Mouse (Mus musculus): Measurements from ENCODE around the gene Wdr53. TPM values are rescaled to one million over a fixed set of nuclear protein-coding genes. Genes with fewer than 3 reads are reported as not detected.

The Wdr53 gene
- total and polyA plus RNA-seq, 3 experiments = 22.7 to 57.3 (median 28.6) TPM

- H3K9me3 ChIP-seq (replicated peaks; ENCODE audit: low read length) = peaks cover 11% of the 10 kb centered on the region
- in situ Hi-C loops (cut with MboI; ENCODE audit: low pct_ligation_motif_present, low pct_unique_long_range_greater_than_20kb, low sequenced_read_pairs) = no loop called here
- H3K9ac ChIP-seq (ENCODE audit: insufficient read depth, low read depth) = no peak overlapping the region
- no peak overlapping the region for H3K27ac ChIP-seq (ENCODE audit: insufficient read depth, low read depth)
- no peak overlapping the region for H3K4me3 ChIP-seq (replicated peaks in 1 of 3; ENCODE audit: low read depth in 2 of 3, low read length in 2 of 3, poor library complexity in 1 of 3)
- peaks cover 32% of the 10 kb centered on the region for H3K79me2 ChIP-seq (replicated peaks; ENCODE audit: control insufficient read depth, extremely low read depth, insufficient read depth, poor library complexity, severe bottlenecking)
- peaks cover 8 to 15% of the 10 kb centered on the region in 2 experiments for H3K36me3 ChIP-seq (replicated peaks in 1 of 2; ENCODE audit: control insufficient read depth in 1 of 2, insufficient read depth in 1 of 2, low read length in 1 of 2)
- peaks cover 11 to 28% of the 10 kb centered on the region in 2 experiments for H3K4me1 ChIP-seq (ENCODE audit: control insufficient read depth in 1 of 2, insufficient read depth in 2 of 2)
- peak; percentile 68 for TF ChIP-seq ZNF384 (IDR thresholded peaks at IDR 0.05; ENCODE audit: low read depth, low read length)
- TF ChIP-seq CHD2 (IDR thresholded peaks at IDR 0.05; ENCODE audit: low read length) = no peak
- H3K27me3 ChIP-seq (replicated peaks) = no peaks in the 10 kb centered on the region
- H3K4me2 ChIP-seq (ENCODE audit: insufficient read depth, low read depth, poor library complexity, severe bottlenecking) = no peak overlapping the region
- peak; percentile 28 for DNase-seq (ENCODE audit: extremely low read depth)
- dilution Hi-C loops (cut with MboI; ENCODE audit: extremely low pct_ligation_motif_present, extremely low pct_unique_long_range_greater_than_20kb, low sequenced_read_pairs) = no loop called here
These were observed 28.8 kb downstream of the Wdr53 start for GRCm38 (mm10) chr16:32275830-32276229.

- in situ Hi-C loops (cut with MboI; ENCODE audit: low pct_ligation_motif_present, low pct_unique_long_range_greater_than_20kb, low sequenced_read_pairs) (no loop called here), dilution Hi-C loops (cut with MboI; ENCODE audit: extremely low pct_ligation_motif_present, extremely low pct_unique_long_range_greater_than_20kb, low sequenced_read_pairs) (no loop called here)
- peaks cover 13% of the 10 kb centered on the region for H3K9me3 ChIP-seq (replicated peaks; ENCODE audit: low read length)
- H3K4me1 ChIP-seq (ENCODE audit: control insufficient read depth in 1 of 2, insufficient read depth in 2 of 2) = peaks cover 13 to 40% of the 10 kb centered on the region in 2 experiments
- peak within 1 kb of the TSS; percentile 85 for H3K27ac ChIP-seq (ENCODE audit: insufficient read depth, low read depth)
- peak; percentile 93 for DNase-seq (ENCODE audit: extremely low read depth)
- H3K9ac ChIP-seq (ENCODE audit: insufficient read depth, low read depth) = peak within 1 kb of the TSS; percentile 79
- H3K4me3 ChIP-seq (replicated peaks in 1 of 3; ENCODE audit: low read depth in 2 of 3, low read length in 2 of 3, poor library complexity in 1 of 3) = peak within 1 kb of the TSS; percentile 81 to 99 (median 84)
- peaks cover 11 to 30% of the 10 kb centered on the region in 2 experiments for H3K36me3 ChIP-seq (replicated peaks in 1 of 2; ENCODE audit: control insufficient read depth in 1 of 2, insufficient read depth in 1 of 2, low read length in 1 of 2)
- H3K4me2 ChIP-seq (ENCODE audit: insufficient read depth, low read depth, poor library complexity, severe bottlenecking) = peak within 1 kb of the TSS; percentile 91
- H3K27me3 ChIP-seq (replicated peaks) = no peaks in the 10 kb centered on the region
- H3K79me2 ChIP-seq (replicated peaks; ENCODE audit: control insufficient read depth, extremely low read depth, insufficient read depth, poor library complexity, severe bottlenecking) = peaks cover 49% of the 10 kb centered on the region
- peak; percentile 82 for TF ChIP-seq TCF12 (IDR thresholded peaks at IDR 0.05; ENCODE audit: low read depth, low read length)
- TF ChIP-seq NELFE (IDR thresholded peaks at IDR 0.05; ENCODE audit: low read depth, low read length) = peak; percentile 89
- no peak for TF ChIP-seq JUND (conservative IDR thresholded peaks at IDR 0.05; ENCODE audit: low read depth, low read length)
- no peak for TF ChIP-seq USF1 (IDR thresholded peaks at IDR 0.05; ENCODE audit: low read depth, low read length)
- TF ChIP-seq MAZ (IDR thresholded peaks at IDR 0.05; ENCODE audit: low read depth, low read length) = peak; percentile 77
- peak; percentile 46; the same call in 1 of the 2 replicates for TF ChIP-seq MYC (IDR thresholded peaks at IDR 0.05; ENCODE audit: low read depth, low read length)
- TF ChIP-seq POLR2AphosphoS2 (IDR thresholded peaks at IDR 0.05; ENCODE audit: low read depth, low read length) = no peak
- no peak for TF ChIP-seq ZC3H11A (IDR thresholded peaks at IDR 0.05; ENCODE audit: low read depth, low read length)
- TF ChIP-seq SIN3A (IDR thresholded peaks at IDR 0.05; ENCODE audit: low read length) = peak; percentile 88
- TF ChIP-seq POLR2A (IDR thresholded peaks at IDR 0.05; ENCODE audit: low read depth, low read length) = peak; percentile 96
- TF ChIP-seq RCOR1 (conservative IDR thresholded peaks at IDR 0.05; ENCODE audit: low read depth, low read length) = no peak
- TF ChIP-seq MAFK (IDR thresholded peaks at IDR 0.05; ENCODE audit: insufficient replicate concordance, low read length) = peak; percentile 65; the same call in 1 of the 2 replicates
- peak; percentile 79; the same call in 1 of the 2 replicates for TF ChIP-seq CHD1 (IDR thresholded peaks at IDR 0.05; ENCODE audit: low read depth, low read length)
- no peak for TF ChIP-seq GABPA (IDR thresholded peaks at IDR 0.05; ENCODE audit: insufficient replicate concordance, low read depth, low read length)
- no peak for TF ChIP-seq SMC3 (IDR thresholded peaks at IDR 0.05; ENCODE audit: low read depth, low read length)
- TF ChIP-seq ZKSCAN1 (IDR thresholded peaks at IDR 0.05; ENCODE audit: borderline replicate concordance, low read depth, low read length) = no peak
- 0 out of 2 replicates have a peak, but pooled peaks have one; percentile 35 for TF ChIP-seq ETS1 (conservative IDR thresholded peaks at IDR 0.05; ENCODE audit: low read depth, low read length)
- peak; percentile 44; the same call in 1 of the 2 replicates for TF ChIP-seq NRF1 (IDR thresholded peaks at IDR 0.05; ENCODE audit: low read depth, low read length)
- peak; percentile 68 for TF ChIP-seq BHLHE40 (IDR thresholded peaks at IDR 0.05; ENCODE audit: low read depth, low read length)
- TF ChIP-seq RAD21 (IDR thresholded peaks at IDR 0.05; ENCODE audit: low read depth, low read length) = no peak
- no peak for TF ChIP-seq CHD2 (IDR thresholded peaks at IDR 0.05; ENCODE audit: low read length)
- TF ChIP-seq CTCF (conservative IDR thresholded peaks at IDR 0.05 in 1 of 2, IDR thresholded peaks at IDR 0.05 in 1 of 2; ENCODE audit: low read depth in 2 of 2, low read length in 2 of 2) = no peak
- TF ChIP-seq JUN (IDR thresholded peaks at IDR 0.05; ENCODE audit: insufficient read depth, low read depth, low read length) = no peak
- TF ChIP-seq UBTF (IDR thresholded peaks at IDR 0.05; ENCODE audit: low read depth, low read length) = peak; percentile 99
- peak; percentile 59 for TF ChIP-seq MXI1 (IDR thresholded peaks at IDR 0.05; ENCODE audit: low read depth, low read length)
- TF ChIP-seq PAX5 (IDR thresholded peaks at IDR 0.05; ENCODE audit: low read length) = no peak
- TF ChIP-seq MEF2A (IDR thresholded peaks at IDR 0.05; ENCODE audit: borderline replicate concordance, low read depth, low read length) = peak; percentile 72; the same call in 1 of the 2 replicates
- no peak for TF ChIP-seq ZNF384 (IDR thresholded peaks at IDR 0.05; ENCODE audit: low read depth, low read length)
- no peak; the same call in 1 of the 2 replicates for TF ChIP-seq EP300 (IDR thresholded peaks at IDR 0.05; ENCODE audit: low read length)
- peak; percentile 78 for TF ChIP-seq HCFC1 (IDR thresholded peaks at IDR 0.05; ENCODE audit: low read depth, low read length)
These were observed 30.6 kb downstream of the Wdr53 start, which contains the start of gene Rnf168 for GRCm38 (mm10) chr16:32277308-32278256. Gene Rnf168 (plus strand): TSS chr16:32277459.
